Mouse (Mus musculus): Measurements from ENCODE around the gene Btbd7.

- TF ChIP-seq CTCF (IDR thresholded peaks at IDR 0.05; ENCODE audit: insufficient read depth, low read depth, low read length): 0 out of 2 replicates have a peak, but pooled peaks have one; percentile 3
- no peak for TF ChIP-seq POLR2A (IDR thresholded peaks at IDR 0.05; ENCODE audit: insufficient read depth, low read depth, low read length)
These were observed 135.2 kb downstream of the Btbd7 start for GRCm38 (mm10) chr12:102743036-102743588.
